Mouse (Mus musculus): ENCODE measurements around the gene Zbed4.
A peak's percentile ranks its signal among the peaks of the same experiment; 100 is the strongest.
"Not testable (repeated sequence)": the region's sequence is repeated elsewhere in the genome, so short reads cannot be mapped to it uniquely, and the experiment has no call there.

Zbed4 gene

DNA sequence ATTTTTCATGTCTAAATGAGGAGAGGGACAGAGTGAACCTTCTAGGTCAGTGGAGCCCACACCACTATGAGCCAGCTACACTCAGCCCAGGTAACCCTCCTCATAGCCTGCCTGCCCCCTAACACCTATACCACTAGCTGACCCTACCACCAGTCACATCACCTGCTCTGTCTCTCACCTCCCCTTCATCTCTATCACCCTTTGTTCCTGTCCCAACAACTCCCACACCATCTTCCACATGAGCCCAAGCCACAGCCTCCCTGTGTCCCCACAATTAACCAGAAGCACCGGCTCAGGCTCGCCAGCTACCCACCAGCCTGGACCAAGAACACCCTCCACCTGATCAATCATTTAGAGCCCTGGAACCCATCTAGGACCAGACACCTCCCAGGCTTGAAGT, 58.9 kb downstream of the Zbed4 start:
- no peak for DNase-seq (ENCODE audit: low spot score)

DNA sequence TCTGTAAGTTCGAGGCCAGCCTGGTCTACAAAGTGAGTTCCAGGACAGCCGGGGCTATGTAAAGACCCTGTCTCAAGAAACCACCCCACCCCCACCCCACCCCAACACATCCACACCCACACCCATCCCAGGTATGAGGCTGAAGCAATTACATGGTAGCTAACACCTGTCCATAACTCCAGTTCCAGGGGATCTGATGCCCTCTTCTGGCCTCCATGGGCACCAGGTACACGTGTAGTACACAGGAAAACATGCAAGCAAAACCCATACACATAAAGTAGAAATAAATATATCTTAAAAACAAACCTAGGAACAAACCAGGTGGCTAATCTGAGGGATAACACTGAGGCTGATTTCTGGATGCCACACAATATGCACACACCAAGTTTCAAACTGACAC, 61.8 kb downstream of the Zbed4 start:
- DNase-seq (ENCODE audit: low spot score), result no peak

DNA sequence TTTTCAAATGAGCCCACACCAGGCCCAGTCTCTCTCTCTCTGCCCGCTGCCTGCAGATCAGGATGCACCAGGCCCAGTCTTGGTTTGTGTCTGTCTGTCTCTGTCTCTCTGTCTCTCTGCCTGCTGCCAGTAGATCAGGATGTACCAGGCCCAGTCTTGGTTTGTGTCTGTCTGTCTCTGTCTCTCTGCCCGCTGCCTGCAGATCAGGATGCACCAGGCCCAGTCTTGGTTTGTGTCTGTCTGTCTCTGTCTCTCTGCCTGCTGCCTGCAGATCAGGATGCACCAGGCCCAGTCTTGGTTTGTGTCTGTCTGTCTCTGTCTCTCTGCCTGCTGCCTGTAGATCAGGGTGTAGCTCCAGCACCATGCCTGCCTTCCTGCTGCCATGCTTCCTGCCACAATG, 62.4 kb downstream of the Zbed4 start:
- not testable (repeated sequence) for DNase-seq (ENCODE audit: low spot score)

DNA sequence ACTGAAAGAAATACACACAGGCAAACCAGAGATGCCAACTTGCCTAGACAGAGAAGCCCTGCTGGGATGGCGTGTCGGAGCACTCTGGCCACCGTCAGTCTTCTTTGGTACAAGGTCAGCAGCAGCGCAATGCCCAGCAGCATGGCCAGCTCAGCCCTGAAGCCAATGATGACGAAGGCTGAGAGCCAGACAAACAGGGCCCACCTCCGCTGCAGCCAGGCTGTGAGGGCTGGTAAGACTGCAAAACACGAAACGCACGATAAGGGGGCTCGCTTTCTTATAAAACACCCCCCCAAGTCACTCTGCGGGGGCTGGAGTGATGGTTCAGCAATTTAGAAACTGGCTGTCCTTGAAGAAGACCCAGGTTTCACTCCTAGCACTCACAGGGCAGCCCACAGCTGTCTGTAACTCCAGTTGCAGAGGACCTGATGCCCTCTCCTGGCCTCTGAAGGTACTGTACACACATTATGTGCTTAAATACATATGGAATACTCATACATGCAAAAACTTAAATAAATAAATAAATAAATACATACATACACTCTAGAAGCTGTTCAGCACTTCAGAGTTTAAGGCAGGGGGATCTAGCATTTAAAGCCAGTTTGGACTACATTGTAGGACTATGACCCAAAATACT, 63.1 kb downstream of the Zbed4 start:
- DNase-seq (ENCODE audit: low spot score), result no peak

DNA sequence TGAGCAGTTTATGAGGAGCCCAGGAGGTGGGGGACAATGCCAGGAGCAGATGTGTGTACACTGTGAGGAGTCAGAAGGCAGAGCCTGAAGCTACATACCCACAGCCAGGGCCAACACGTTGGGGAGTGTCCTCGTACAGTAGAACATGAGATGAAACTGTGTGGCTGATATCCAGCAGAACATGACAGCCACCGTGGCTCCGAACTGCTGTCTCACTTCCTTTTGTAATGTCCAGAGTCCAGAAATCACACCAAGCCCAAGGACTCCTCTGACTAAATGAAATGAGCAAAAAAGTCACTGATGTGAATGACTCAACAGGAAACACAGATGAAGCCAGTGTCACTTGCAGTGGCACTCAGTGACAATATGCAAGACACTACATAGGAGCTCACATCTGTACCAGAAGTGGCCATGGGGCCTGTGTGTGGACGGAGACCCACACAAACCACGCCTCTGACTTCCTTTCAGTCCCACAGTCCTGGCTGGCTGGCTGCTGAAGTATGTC, 63.8 kb downstream of the Zbed4 start:
- no peak for DNase-seq (ENCODE audit: low spot score)

DNA sequence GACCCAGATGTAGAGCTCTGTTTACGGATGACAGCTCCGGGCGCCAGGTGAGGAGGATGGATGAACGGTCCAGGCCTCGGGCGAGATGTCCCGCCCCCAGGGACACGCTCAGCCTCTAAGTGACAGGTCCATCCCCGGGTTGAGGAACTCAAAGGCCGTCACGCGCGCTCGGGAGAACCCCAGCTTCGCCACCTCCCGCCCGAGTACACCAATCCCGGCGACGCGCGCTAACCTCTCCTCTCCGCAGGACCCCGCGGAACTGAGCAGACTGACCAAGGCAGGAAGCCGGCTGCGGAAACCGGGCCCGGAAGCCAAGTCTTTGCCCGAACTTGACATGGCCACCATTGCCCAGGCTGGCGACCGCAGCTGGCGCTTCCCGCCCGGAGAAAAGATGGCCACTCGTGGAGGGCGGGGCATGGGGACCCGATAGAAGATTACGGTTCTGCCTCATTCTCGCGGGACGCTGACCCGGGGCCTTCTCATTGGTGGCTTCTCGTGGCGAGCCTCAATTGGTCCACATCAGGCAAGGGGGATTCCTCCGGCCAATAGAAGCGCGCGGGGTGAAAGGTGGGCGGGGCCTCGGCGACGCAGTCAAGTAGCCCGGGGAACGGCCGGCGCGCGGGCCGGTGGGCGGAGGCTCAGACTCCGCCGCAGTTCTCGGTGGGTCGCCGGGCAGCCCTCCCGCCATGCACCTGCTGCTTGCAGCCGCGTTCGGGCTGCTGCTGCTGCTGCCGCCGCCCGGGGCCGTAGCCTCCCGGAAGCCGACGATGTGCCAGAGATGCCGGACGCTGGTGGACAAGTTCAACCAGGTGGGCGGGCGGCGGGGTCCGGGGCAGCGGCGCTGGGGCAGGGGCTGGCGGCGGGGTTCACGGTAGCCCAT, 67.8 kb downstream of the Zbed4 start, which contains the start of the genes Alg12 and Creld2:
Alg12 (minus strand) TSS at position 293 of the 880 bp plus-strand sequence.
Creld2 (plus strand) TSS at position 621 of the 880 bp plus-strand sequence.
- peak; percentile 98 for DNase-seq (ENCODE audit: low spot score)

DNA sequence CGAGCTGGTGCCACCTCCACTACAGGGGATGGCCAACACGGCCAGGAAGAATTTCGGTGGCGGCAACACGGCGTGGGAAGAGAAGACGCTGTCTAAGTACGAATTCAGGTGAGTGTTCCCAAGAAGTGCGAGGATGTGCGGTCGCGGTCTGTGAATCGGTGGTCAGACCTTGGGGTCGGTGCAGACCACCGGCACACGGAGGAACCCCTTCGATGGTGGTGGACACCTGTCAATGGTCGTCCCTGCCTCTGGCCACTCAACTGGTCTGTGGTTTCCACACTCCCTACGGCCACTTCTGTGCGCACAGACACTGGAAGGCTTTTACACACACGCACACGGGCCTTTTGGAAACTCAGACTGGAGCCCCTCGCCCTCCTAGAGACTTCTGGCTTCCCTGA, 68.4 kb downstream of the Zbed4 start:
- DNase-seq (ENCODE audit: low spot score), result no peak

DNA sequence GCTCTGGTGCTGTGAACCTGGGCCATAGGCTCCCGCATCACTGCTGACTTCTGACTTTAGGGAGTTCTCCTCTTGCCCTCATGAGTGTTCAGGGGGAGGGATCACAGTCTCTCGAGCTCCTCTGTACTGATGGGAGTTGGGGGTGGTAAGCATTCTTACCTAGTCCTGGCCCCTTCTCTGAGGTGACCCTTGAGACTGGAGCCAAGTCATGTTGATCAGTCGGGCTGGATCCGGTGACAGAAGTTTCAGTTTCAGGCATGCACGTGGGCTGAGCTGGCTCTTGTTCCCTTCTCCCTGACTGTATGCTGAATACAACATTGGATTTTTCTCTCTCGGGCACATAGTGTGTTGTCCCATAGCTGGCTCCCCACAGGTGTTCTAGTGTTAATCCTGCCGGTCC, 69.9 kb downstream of the Zbed4 start:
- DNase-seq (ENCODE audit: low spot score), result no peak

DNA sequence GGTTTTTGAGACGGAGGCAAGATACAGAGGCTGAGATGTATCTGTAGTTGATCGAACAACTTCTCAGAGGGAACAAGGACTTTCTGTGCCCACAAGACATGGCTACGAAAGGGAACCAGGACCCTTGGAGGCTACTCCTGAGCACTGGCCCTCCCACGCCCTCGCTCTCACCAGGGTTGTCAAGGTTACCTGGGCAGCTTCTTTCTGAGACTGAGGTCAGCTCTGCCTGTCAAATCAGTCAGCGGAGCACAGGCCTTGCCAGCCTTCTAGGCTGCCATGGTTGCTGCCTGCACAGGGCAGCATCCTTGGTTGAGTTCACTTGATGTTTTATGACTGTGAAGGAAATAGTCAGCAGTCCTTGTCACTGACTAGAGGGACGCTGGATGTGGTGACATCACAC, 71.1 kb downstream of the Zbed4 start:
- no peak for DNase-seq (ENCODE audit: low spot score)

DNA sequence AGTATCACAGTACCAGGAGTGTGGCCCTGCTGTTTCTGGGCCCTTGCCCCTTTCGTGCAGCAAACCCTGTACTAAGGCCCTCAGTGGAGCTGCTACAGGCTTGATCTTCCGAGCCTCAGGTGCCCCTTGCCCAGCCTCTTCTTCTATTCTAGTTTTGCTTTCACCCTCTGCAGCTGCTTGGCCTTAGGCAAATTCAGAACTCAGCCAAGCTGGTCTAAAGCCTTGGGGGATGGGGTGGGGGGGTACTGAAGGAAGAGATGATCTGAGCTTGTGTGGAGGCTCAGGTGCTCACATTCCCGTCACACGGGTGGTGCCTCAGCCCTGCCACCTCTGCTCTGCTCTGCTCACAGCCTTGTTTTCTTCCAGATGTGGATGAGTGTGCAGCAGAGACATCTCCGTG, 71.9 kb downstream of the Zbed4 start:
- DNase-seq (ENCODE audit: low spot score), result no peak

DNA sequence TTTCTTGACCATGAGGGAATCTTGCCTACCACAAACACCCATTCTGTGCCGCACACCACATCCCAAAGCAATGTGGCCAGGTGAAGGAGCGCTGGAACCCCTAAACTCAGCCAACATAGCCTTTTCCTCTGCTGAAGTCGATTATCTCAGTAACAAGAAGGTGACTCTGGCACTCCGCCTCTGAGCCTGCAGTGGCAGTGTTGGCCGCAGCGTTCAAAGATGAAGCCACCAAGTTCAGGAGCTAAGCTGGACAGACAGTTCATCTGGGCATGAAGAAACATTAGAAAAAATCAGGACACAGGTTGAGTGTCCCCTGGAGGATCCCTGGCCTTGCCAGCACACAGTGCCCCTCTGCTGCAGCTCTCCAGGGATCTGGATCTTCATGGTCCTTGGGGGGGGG, 76.0 kb downstream of the Zbed4 start:
- no peak for DNase-seq (ENCODE audit: low spot score)

DNA sequence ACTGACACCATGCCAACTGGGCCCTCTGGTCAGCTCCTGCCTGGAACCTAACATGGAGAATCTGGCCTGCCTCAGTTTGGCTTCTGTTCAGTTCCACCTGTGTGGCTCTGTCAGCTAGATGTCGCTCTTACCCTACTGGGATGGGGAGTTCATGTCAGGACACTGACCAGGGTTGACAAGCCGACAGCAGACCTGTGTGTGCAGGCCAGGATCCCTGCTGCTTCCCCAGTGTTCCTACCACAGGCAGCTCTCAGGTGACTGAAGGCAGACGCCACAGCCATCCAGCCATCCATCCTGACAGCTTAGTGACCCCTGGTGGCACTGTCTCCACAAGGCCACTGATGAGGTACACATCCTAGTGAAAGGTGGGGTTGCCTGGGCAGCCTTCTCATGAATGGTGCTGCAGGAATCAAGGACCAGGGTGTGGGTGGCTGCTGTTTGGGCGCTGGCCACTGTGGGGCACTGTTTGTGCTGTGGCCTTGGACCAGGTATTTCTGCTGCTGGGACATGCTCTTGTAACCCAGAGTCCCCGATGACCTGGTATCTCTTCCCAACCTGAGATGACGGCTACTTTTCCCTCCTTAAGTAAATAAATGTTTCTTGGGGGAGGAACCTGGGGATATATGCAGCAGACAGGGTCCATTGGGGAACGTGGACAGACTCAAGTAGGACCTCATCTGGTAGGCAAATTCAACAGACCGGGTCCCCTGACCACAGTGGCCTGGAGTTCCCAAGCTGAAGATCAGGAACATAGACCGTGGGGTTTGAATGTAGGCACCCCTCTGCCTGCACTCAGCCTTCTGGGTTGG, 76.7 kb downstream of the Zbed4 start:
- peak; percentile 87 for DNase-seq (ENCODE audit: low spot score)

DNA sequence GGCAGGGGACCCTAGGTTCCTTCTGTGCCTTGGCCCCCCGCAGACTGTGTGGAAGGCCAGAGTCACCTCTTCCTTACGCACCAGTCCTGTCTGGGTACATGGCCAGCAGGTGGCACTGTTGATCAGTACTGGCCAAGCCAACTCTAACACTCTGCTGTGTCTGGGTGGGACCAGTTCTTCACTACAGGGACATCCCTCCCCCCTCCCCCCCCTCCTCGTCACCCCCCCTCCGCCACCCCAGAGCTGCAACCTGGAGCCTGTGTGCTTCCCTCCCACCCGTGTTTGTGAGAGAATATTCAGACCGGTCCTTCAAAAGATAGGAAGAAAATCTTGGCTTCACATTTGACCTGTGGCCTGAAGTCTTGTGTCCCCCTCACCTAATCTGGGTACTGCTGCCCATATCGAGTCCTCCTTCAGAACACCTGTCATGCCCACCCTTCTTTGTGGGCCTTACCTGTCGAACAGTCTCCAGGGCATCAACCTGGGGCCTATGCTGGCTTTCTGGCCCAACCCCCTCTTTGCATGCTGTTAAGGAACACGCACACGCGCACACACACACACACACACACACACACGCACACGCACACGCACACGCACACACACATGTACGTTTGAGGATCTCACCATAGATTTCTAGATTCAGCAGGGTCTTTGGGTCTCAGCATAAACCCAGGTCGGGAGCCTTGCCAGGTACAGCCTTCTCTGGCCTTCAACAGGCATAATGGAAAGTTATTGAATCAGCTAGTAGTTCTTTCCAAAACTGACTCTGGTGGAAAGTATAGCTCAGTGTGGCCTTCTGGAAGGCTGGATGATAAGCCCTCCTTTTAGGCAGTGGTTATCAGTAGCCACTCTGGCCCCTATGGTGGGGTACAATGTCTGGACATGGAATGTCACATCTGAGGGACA, 77.6 kb downstream of the Zbed4 start:
- peak; percentile 96 for DNase-seq (ENCODE audit: low spot score)

DNA sequence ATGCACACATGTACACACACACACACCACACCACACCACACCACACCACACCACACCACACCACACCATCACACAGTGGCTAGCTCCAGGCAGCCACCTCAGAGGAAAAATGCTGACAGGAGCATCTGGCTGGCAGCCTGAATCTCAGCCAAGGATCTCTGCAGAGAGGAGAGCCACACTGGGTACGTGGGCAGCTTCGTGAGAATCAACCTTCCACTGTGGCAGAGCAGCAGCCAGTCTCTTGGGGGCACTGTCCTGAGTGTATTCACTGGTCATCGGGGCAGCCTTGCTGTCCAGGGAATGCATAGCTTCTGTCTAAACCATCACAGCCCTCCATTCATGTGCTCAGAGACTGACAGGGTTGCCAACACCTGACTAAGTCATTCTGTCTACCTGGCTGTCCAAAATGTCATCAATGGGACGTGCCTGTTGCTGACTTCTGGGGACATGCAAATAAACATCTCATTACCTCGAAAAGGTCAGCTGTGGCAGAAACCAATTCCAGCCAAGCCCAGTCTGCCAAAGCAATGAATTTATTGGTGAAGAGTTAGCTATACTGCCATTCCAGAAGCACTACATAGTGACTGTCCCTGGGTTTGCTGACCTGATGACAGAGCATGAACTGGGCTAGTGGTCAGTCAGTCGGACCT, 78.5 kb downstream of the Zbed4 start:
- DNase-seq (ENCODE audit: low spot score), result no peak

DNA sequence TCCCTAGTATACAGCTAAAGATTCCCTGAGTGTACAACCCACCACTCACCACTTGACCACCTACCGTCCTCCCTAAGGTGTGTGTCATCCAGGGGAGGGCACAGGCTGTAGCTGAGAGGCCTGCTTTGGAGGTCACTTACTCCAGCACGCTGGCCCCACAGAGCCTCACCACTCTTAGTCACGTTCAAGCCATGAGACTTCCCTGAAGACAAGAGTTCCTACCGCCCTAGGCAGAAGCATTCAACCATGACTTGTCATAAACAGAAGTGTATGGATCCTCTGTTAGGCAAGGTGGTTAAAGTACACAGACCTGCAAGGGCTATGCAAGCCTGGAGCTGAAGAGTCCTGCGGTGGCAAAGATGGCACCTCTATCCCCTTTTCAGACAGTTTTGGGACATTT, 79.2 kb downstream of the Zbed4 start:
- DNase-seq (ENCODE audit: low spot score), result no peak

DNA sequence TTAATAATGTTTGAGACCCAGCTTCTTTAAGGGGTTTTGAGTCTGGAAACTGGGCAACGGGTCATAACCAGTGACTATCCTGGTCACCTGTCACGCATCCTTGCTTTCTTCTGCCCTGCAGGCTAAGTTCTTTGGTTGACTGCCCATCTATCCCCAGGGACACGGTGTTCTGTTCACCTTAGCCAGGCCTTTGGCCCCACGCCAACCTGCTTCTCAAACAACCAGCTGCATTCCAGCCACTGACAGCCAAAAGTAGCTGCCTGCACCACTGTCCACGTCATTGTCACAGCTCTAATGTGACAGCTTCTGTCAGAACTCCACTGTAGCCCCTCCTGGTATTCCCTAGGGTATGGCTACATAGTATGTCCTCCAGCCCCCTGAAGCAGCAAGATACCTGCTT, 80.0 kb downstream of the Zbed4 start:
- DNase-seq (ENCODE audit: low spot score), result peak; percentile 72

DNA sequence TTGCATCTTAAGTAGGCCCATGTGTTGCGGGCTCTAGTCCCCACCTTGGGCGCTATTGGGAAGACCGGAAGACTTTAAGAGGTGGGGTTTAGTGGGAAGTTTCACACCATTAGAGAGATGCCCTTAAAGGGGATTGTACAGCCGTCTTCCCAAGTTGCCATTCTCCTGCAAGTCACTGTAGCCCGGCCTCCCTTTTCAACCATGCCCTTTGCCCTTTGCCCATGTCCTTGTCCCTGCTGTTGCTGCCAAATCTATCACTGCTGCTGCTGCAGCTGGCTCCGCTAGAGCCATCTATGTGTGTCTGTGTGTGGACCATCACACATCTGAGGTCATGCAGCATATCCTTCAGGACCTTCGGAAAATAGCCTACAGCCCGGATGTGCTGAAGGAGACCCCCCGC, 81.1 kb downstream of the Zbed4 start:
- no peak for DNase-seq (ENCODE audit: low spot score)

Data from testis, postnatal 10 days (tissue).